Mouse (Mus musculus): ENCODE measurements around the gene Nme8. TPM values are rescaled to one million over a fixed set of nuclear protein-coding genes. Genes with fewer than 3 reads are reported as not detected.

Gene Nme8
- total and polyA plus RNA-seq, 3 experiments, result not detected

DNA sequence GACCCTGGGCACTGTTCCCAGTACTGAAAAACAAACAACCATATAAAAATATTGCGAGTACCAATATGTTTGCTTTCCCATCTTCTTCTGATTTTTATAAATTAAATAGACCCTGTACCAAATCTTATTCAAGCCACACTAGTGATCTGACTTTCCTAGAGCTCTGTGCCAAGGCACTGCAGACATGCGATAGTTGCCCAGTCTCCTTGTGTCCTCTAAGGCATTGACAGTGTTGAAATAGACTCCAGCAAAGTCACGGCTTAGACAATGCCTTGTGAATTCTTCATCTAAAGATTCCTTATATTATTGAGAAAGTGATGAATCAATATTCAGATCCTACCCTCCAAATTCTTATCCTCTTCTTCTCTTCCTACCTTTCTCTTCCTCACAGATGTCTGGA is 23.6 kb downstream of the Nme8 start:
- Histone ChIP-seq H3K9ac (ENCODE audit: insufficient read depth, low read depth) (no peak overlapping the region), H3K4me2 (ENCODE audit: insufficient read depth, low read depth, poor library complexity, severe bottlenecking) (no peak overlapping the region), H3K9me3 (replicated peaks; ENCODE audit: low read length) (no peaks in the 10 kb centered on the region), H3K4me1 (ENCODE audit: control insufficient read depth in 1 of 2, insufficient read depth in 2 of 2) (no peaks in the 10 kb centered on the region), H3K79me2 (replicated peaks; ENCODE audit: control insufficient read depth, extremely low read depth, insufficient read depth, poor library complexity, severe bottlenecking) (no peaks in the 10 kb centered on the region), H3K36me3 (replicated peaks in 1 of 2; ENCODE audit: control insufficient read depth in 1 of 2, insufficient read depth in 1 of 2, low read length in 1 of 2) (no peaks in the 10 kb centered on the region), H3K27me3 (replicated peaks) (no peaks in the 10 kb centered on the region), H3K4me3 (replicated peaks in 1 of 3; ENCODE audit: low read depth in 2 of 3, low read length in 2 of 3, poor library complexity in 1 of 3) (no peak overlapping the region), H3K27ac (ENCODE audit: insufficient read depth, low read depth) (no peak overlapping the region)
- no peak for DNase-seq (ENCODE audit: extremely low read depth)
- in situ Hi-C loops (cut with MboI; ENCODE audit: low pct_ligation_motif_present, low pct_unique_long_range_greater_than_20kb, low sequenced_read_pairs) (no loop called here), dilution Hi-C loops (cut with MboI; ENCODE audit: extremely low pct_ligation_motif_present, extremely low pct_unique_long_range_greater_than_20kb, low sequenced_read_pairs) (no loop called here)
- no peak for TF ChIP-seq MXI1 (IDR thresholded peaks at IDR 0.05; ENCODE audit: low read depth, low read length)
- TF ChIP-seq JUN (IDR thresholded peaks at IDR 0.05; ENCODE audit: insufficient read depth, low read depth, low read length), result no peak
- TF ChIP-seq SMC3 (IDR thresholded peaks at IDR 0.05; ENCODE audit: low read depth, low read length), result no peak
- TF ChIP-seq CHD1 (IDR thresholded peaks at IDR 0.05; ENCODE audit: low read depth, low read length), result no peak
- TF ChIP-seq ETS1 (conservative IDR thresholded peaks at IDR 0.05; ENCODE audit: low read depth, low read length), result no peak
- TF ChIP-seq RAD21 (IDR thresholded peaks at IDR 0.05; ENCODE audit: low read depth, low read length), result no peak

DNA sequence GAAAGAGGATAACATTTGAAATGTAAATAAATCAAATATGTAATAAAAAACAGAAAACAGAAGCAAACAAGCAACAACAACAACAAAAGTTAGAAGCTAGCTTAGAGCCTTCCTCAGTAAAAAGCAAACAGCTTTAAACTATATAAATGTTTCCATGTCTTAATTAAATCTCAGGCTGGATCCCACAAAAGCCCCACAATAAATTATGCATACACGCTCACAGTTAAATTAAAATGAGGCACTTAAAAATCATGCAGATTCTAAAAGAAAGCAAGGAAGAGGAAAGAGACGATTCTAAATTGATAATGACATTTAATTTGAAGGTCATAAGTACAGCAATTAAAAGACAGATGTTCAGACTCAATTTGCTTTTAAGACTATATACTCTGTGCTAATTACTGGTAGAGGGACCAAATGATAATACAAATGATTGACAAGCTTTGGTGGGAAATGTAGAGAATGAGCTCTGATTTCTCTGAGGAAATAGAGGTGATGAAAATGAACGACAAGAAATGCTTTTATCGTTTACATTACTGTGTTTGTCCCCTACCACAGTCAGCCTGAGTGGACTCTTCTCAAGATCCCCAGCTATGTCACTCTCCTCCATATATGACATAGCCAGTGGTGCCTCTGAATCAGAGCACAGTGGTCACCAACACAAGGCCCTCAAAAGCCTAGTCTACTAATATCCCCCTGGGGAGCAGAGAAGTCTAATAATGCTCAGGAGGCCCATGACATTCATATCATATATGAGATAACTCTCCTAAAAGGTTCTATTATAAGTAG is 29.0 kb downstream of the Nme8 start:
- DNase-seq (ENCODE audit: extremely low read depth), result no peak
- TF ChIP-seq TCF12 (IDR thresholded peaks at IDR 0.05; ENCODE audit: low read depth, low read length), result no peak
- TF ChIP-seq NRF1 (IDR thresholded peaks at IDR 0.05; ENCODE audit: low read depth, low read length), result no peak
- no peak for TF ChIP-seq HCFC1 (IDR thresholded peaks at IDR 0.05; ENCODE audit: low read depth, low read length)
- no peak for TF ChIP-seq IRF4 (IDR thresholded peaks at IDR 0.05; ENCODE audit: low read depth, low read length)
- TF ChIP-seq KAT2A (IDR thresholded peaks at IDR 0.05; ENCODE audit: insufficient replicate concordance, low read length), result no peak
- no peak for TF ChIP-seq CHD1 (IDR thresholded peaks at IDR 0.05; ENCODE audit: low read depth, low read length)
- TF ChIP-seq ZMIZ1 (IDR thresholded peaks at IDR 0.05; ENCODE audit: low read depth, low read length), result no peak
- TF ChIP-seq CHD2 (IDR thresholded peaks at IDR 0.05; ENCODE audit: low read length), result no peak
- TF ChIP-seq EP300 (IDR thresholded peaks at IDR 0.05; ENCODE audit: low read length), result no peak
- no peak for TF ChIP-seq ZC3H11A (IDR thresholded peaks at IDR 0.05; ENCODE audit: low read depth, low read length)
- Histone ChIP-seq H3K27me3 (replicated peaks) (no peaks in the 10 kb centered on the region), H3K36me3 (replicated peaks in 1 of 2; ENCODE audit: control insufficient read depth in 1 of 2, insufficient read depth in 1 of 2, low read length in 1 of 2) (no peaks in the 10 kb centered on the region), H3K79me2 (replicated peaks; ENCODE audit: control insufficient read depth, extremely low read depth, insufficient read depth, poor library complexity, severe bottlenecking) (no peaks in the 10 kb centered on the region), H3K9ac (ENCODE audit: insufficient read depth, low read depth) (no peak overlapping the region), H3K4me3 (replicated peaks in 1 of 3; ENCODE audit: low read depth in 2 of 3, low read length in 2 of 3, poor library complexity in 1 of 3) (no peak overlapping the region), H3K4me1 (ENCODE audit: control insufficient read depth in 1 of 2, insufficient read depth in 2 of 2) (no peaks in the 10 kb centered on the region), H3K9me3 (replicated peaks; ENCODE audit: low read length) (no peaks in the 10 kb centered on the region), H3K4me2 (ENCODE audit: insufficient read depth, low read depth, poor library complexity, severe bottlenecking) (no peak overlapping the region), H3K27ac (ENCODE audit: insufficient read depth, low read depth) (no peak overlapping the region)
- in situ Hi-C loops (cut with MboI; ENCODE audit: low pct_ligation_motif_present, low pct_unique_long_range_greater_than_20kb, low sequenced_read_pairs) (no loop called here), dilution Hi-C loops (cut with MboI; ENCODE audit: extremely low pct_ligation_motif_present, extremely low pct_unique_long_range_greater_than_20kb, low sequenced_read_pairs) (no loop called here)
